ENCODE assay signal across 19 mouse cellular contexts in the genomic region with DNA sequence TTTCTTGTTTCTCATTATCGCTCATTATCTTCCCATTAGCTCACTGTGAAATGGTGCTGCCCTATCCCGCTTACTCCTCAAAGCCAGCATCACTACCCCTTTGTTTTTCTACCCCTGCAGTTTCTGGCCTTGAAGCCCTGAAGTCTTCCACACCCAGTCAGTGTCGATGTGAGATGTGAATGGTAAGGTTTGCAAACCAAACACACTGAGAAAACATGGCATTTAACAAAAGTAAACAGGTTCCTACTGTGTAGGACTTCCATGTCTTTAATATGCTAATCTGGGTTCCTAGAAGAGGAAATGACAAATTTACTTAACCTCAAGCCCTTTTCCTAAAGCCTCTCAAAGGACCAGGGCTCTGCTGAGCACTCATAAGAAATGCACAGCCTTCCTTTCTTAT.
DNase-seq lines count a peak whose midpoint lies in the region; ATAC-seq and TF ChIP-seq lines count a peak whose summit lies in the region.
"Had no signal": no experiment of that assay in that cellular context is flagged by ENCODE, and none has a peak within 500 bp of the region (broad histone marks: within the 10 kb centered on the region; RNA-seq: fewer than 3 reads in every experiment).

No protein-coding gene starts in this region.

- in situ Hi-C loops in ES-E14 (cut with MboI; ENCODE audit: low sequenced_read_pairs in 2 of 2, unreplicated experiment in 2 of 2): no loop called here

- TF ChIP-seq CTCF in brain, embryonic 14.5 days (IDR thresholded peaks at IDR 0.05; ENCODE audit: borderline replicate concordance, extremely low read depth, insufficient read depth, insufficient read length): no peak
- TF ChIP-seq CTCF in layer of hippocampus, adult 2 months (conservative IDR thresholded peaks at IDR 0.05): no peak

- H3K27ac ChIP-seq in hindbrain, embryonic 12.5 days: peak overlapping the region; percentile 44; the same call in 1 of the 2 replicates
- H3K27ac ChIP-seq in hindbrain, embryonic 11.5 days (ENCODE audit: low read depth, low read length): no peak overlapping the region
- no peak overlapping the region for H3K27ac ChIP-seq in ES-E14 (ENCODE audit: insufficient read depth, low read depth, low read length, poor library complexity, severe bottlenecking)
- H3K27ac ChIP-seq in layer of hippocampus, adult 2 months: no peak overlapping the region
- H3K27ac ChIP-seq: embryonic facial prominence, embryonic 13.5 days; hindbrain, postnatal 0 days had no signal

- no peak overlapping the region for H3K4me2 ChIP-seq in hindbrain, embryonic 12.5 days (replicated peaks)
- H3K4me2 ChIP-seq in hindbrain, embryonic 11.5 days (replicated peaks; ENCODE audit: low read depth, low read length): no peak overlapping the region
- H3K4me2 ChIP-seq: embryonic facial prominence, embryonic 13.5 days; forebrain, embryonic 12.5 days; heart, embryonic 12.5 days; hindbrain, embryonic 13.5 days had no signal

- H3K4me1 ChIP-seq in hindbrain, embryonic 12.5 days: peaks cover 47% of the 10 kb centered on the region
- peaks cover 3% of the 10 kb centered on the region for H3K4me1 ChIP-seq in hindbrain, embryonic 11.5 days (replicated peaks; ENCODE audit: control insufficient read depth, insufficient read depth, low read length)
- no peaks in the 10 kb centered on the region for H3K4me1 ChIP-seq in ES-E14 (ENCODE audit: control insufficient read depth in 2 of 2, insufficient read depth in 2 of 2, low read length in 2 of 2, poor library complexity in 1 of 2)
- H3K4me1 ChIP-seq: embryonic facial prominence, embryonic 13.5 days; heart, embryonic 12.5 days had no signal

- H3K4me3 ChIP-seq in hindbrain, embryonic 12.5 days: no peak overlapping the region
- no peak overlapping the region for H3K4me3 ChIP-seq in hindbrain, embryonic 11.5 days (ENCODE audit: low read depth, low read length)
- H3K4me3 ChIP-seq in ES-E14 (ENCODE audit: insufficient read depth in 1 of 2, low read depth in 1 of 2, low read length in 2 of 2, poor library complexity in 1 of 2, severe bottlenecking in 1 of 2): no peak overlapping the region
- no peak overlapping the region for H3K4me3 ChIP-seq in layer of hippocampus, adult 2 months
- H3K4me3 ChIP-seq: embryonic facial prominence, embryonic 13.5 days; forebrain, embryonic 12.5 days; heart, embryonic 12.5 days; hindbrain, embryonic 13.5 days had no signal

- no peaks in the 10 kb centered on the region for H3K9me3 ChIP-seq in hindbrain, embryonic 12.5 days (replicated peaks)
- H3K9me3 ChIP-seq in hindbrain, embryonic 11.5 days (ENCODE audit: control insufficient read depth, low read length): no peaks in the 10 kb centered on the region
- no peaks in the 10 kb centered on the region for H3K9me3 ChIP-seq in ES-E14 (ENCODE audit: control insufficient read depth, insufficient read depth, low read depth, low read length)
- H3K9me3 ChIP-seq: embryonic facial prominence, embryonic 13.5 days; forebrain, embryonic 12.5 days; G1E; heart, embryonic 12.5 days; hindbrain, embryonic 13.5 days had no signal

- H3K36me3 ChIP-seq in hindbrain, embryonic 12.5 days: no peaks in the 10 kb centered on the region
- H3K36me3 ChIP-seq in hindbrain, embryonic 11.5 days (ENCODE audit: control insufficient read depth, insufficient read depth, low read length): no peaks in the 10 kb centered on the region
- H3K36me3 ChIP-seq in ES-E14 (ENCODE audit: control insufficient read depth, insufficient read depth, low read length, poor library complexity, severe bottlenecking): no peaks in the 10 kb centered on the region
- H3K36me3 ChIP-seq: embryonic facial prominence, embryonic 13.5 days; forebrain, embryonic 12.5 days; G1E; heart, embryonic 12.5 days; hindbrain, embryonic 13.5 days had no signal

- whole genome bisulfite sequencing in hindbrain, embryonic 12.5 days: 37% methylated on average over 3 of the region's 3 CpGs
- WGBS in hindbrain, embryonic 11.5 days: 37% methylated on average over 3 of the region's 3 CpGs

- H3K9ac ChIP-seq in hindbrain, embryonic 12.5 days: no peak overlapping the region
- no peak overlapping the region for H3K9ac ChIP-seq in hindbrain, embryonic 11.5 days (ENCODE audit: low read depth, low read length)
- H3K9ac ChIP-seq in ES-E14 (ENCODE audit: insufficient read depth, low read depth, low read length, poor library complexity, severe bottlenecking): no peak overlapping the region
- H3K9ac ChIP-seq: embryonic facial prominence, embryonic 13.5 days; forebrain, embryonic 12.5 days; heart, embryonic 12.5 days; hindbrain, embryonic 13.5 days had no signal

- no peaks in the 10 kb centered on the region; the same call in 1 of the 2 replicates for H3K27me3 ChIP-seq in hindbrain, embryonic 12.5 days
- no peaks in the 10 kb centered on the region for H3K27me3 ChIP-seq in hindbrain, embryonic 11.5 days (ENCODE audit: control insufficient read depth, insufficient read depth, low read length)
- H3K27me3 ChIP-seq: embryonic facial prominence, embryonic 13.5 days; hindbrain, embryonic 13.5 days had no signal

- ATAC-seq in hindbrain, embryonic 12.5 days (ENCODE audit: low FRiP score): no peak
- no peak for ATAC-seq in hindbrain, embryonic 11.5 days (ENCODE audit: low FRiP score)
- ATAC-seq: activated CD4-positive, CD25-positive, alpha-beta regulatory T cell, adult 4 months had no signal

- DNase-seq in hindbrain, embryonic 11.5 days (ENCODE audit: low spot score): no peak
- DNase-seq in ES-E14 (ENCODE audit: low read depth, low spot score): peak; percentile 19
- peak; percentile 37 for DNase-seq in brain, embryonic 14.5 days (ENCODE audit: low read depth)
- no peak for DNase-seq in layer of hippocampus, adult 2 months (ENCODE audit: low spot score in 2 of 2)
- no peak for DNase-seq in kidney, postnatal 10 days
- DNase-seq: adrenal gland, postnatal 14 days; cerebellum, adult 18-20 months; cerebellum, adult 9-11 months; cerebellum, postnatal 36 days; gastrocnemius, postnatal 10 days; heart, postnatal 36 days had no signal

- TF ChIP-seq POLR2A in brain, embryonic 14.5 days (IDR thresholded peaks at IDR 0.05; ENCODE audit: borderline replicate concordance, extremely low read depth, insufficient read depth, insufficient read length, poor library complexity, severe bottlenecking): no peak

TF ChIP-seq in ES-E14, 5 proteins besides CTCF, POLR2A, EP300 and RAD21:
- TF ChIP-seq ZNF384 (IDR thresholded peaks at IDR 0.05; ENCODE audit: low read depth, low read length): no peak
- no peak for TF ChIP-seq ZC3H11A (IDR thresholded peaks at IDR 0.05; ENCODE audit: borderline replicate concordance, low read depth, low read length)
- no peak for TF ChIP-seq MAFK (IDR thresholded peaks at IDR 0.05; ENCODE audit: insufficient read depth, low read depth, low read length)
- no peak for TF ChIP-seq CHD2 (IDR thresholded peaks at IDR 0.05; ENCODE audit: low read depth, low read length)
- TF ChIP-seq HCFC1 (IDR thresholded peaks at IDR 0.05; ENCODE audit: borderline replicate concordance, insufficient read depth, low read length): no peak

Comparison
In these comparisons a context has a peak if more than half of its experiments do, and no peak if none do; other contexts are left out.
1. DNase-seq: peak in ES-E14 (single experiment) and brain, embryonic 14.5 days (single experiment); none in hindbrain, embryonic 11.5 days (single experiment), layer of hippocampus, adult 2 months (0 of 2) and kidney, postnatal 10 days (single experiment).